Mouse (Mus musculus) kidney, adult 8-10 months (tissue): ENCODE results near the gene Olfr631.
"Not testable (repeated sequence)": the region's sequence is repeated elsewhere in the genome, so short reads cannot be mapped to it uniquely, and the experiment has no call there.

Experiments
- DNase-seq, 2 experiments: peaks; one replicate each; pipeline ENCODE4 v3.0.0; 2022

The Olfr631 gene

DNA sequence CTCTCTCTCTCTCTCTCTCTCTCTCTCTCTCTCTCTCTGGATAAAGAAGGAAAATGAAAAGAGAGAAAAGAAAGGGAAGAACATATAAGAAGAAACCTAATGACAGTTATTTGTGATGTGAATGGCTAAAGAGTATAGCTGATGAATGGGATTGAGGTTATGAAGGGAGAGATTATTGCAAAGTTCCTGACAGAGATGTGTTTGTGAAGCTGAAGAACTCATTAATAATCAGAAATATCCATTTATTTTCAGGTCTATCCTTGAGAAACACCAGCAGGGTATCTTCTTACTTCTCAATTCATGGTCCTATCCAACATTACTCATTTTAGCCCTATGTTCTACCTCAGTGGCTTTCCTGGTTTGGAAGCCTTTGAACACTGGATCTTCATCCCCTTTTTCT, at the start of gene Olfr631:
TSS of gene Olfr631 (plus strand) at position 301 of the 400 bp plus-strand sequence.
- no peak for DNase-seq

GRCm38 (mm10) chr7:103886152-103886551, 42.5 kb upstream of the Olfr631 start, which contains the start of gene Olfr66:
Gene Olfr66, minus strand, starts transcription at chr7:103886252.
- DNase-seq: no peak

- DNase-seq: no peak
Observed at GRCm38 (mm10) chr7:103894385-103894784, 34.2 kb upstream of the Olfr631 start, which contains the start of gene Olfr64. Gene Olfr64, minus strand, starts transcription at chr7:103894485.

GRCm38 (mm10) chr7:103903187-103903586, 25.4 kb upstream of the Olfr631 start, which contains the start of gene Olfr65:
Gene Olfr65, plus strand, starts transcription at chr7:103903487.
- DNase-seq: no peak

DNA sequence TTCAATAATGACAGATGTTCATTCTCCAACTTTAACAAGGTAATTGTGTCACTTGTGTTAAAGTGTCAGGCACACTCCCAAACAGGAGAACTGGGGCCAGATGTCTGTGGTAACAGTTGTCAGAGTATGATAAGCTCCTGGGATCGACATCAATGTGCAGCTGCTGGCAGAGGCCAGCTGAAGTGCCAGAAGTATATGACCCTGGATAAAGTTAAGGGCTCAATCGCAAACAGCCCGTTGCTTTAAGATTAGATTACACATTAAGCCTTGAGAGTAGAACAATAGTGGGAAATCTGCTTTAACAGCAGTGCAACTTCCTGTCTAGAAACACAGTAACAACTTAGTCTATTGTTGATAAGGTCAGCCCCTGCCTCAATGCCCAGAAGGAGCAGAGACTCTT, 18.6 kb upstream of the Olfr631 start:
- no peak for DNase-seq

- DNase-seq: no peak
Observed at GRCm38 (mm10) chr7:103912969-103913511, 15.6 kb upstream of the Olfr631 start.

- DNase-seq: no peak
Observed at GRCm38 (mm10) chr7:103915338-103915737, 13.3 kb upstream of the Olfr631 start.

GRCm38 (mm10) chr7:103934264-103934663, 5.6 kb downstream of the Olfr631 start, which contains the start of gene Olfr632:
Gene Olfr632, plus strand, starts transcription at chr7:103934347.
- no peak for DNase-seq

DNA sequence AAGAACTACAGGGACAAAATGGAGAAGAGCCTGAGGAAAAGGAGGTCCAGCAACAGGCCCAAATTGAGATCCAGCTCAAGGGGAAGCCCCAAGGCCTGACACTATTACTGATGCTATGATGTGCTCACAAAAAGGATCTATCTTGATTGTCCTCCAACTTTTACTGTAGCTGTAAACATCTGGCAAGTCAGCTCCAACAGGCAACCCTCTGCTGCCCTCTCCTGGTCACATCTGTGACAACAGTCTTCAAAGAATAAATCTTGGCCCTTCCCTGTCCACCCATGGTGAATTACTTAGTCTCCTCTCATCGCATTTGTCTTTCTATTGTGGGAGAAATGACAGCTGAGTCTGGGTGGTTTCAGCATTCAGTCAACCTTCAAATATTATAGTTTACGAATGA, 14.1 kb downstream of the Olfr631 start:
- DNase-seq: peak; percentile 2 to 36

DNA sequence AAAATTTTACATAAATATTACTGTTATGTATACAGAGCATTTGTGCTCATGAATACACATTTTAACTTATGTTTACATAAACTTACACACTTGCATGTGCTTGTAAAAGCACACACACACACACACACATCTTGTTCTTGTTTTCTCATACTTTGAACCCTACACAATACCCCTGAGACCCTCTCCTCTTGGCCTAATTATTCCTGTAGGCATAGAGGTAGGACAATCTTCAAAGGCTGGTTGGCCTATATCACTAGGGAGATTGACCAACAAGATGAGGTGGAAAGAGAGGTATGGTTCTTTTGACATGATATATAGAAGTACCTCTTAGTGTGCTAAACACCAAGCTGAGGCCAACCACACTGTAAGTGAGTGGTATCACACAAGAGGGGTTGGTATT, 15.5 kb downstream of the Olfr631 start, which contains the start of gene Olfr633:
TSS of gene Olfr633 (plus strand) at position 301 of the 400 bp plus-strand sequence.
- no peak for DNase-seq

DNA sequence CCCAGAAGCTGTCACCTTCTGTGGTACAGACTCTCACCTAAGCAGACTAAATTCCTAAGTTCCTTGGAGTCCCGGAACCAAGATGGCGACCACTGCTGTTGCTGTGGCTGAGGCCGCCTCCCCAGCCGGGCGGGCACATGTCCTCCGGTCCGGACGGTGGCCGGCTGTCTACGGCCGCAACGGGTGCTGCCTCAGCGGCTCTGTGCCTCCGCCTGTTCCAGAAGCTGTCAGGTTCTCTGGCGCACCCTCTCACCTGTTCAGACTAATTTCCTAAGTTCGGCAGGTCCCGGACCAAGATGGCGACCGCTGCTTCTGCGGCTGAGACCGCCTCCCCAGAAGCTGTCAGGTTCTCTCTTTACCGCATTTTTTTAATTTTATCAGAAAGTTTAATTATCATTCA, 38.2 kb downstream of the Olfr631 start:
- not testable (repeated sequence) for DNase-seq

DNA sequence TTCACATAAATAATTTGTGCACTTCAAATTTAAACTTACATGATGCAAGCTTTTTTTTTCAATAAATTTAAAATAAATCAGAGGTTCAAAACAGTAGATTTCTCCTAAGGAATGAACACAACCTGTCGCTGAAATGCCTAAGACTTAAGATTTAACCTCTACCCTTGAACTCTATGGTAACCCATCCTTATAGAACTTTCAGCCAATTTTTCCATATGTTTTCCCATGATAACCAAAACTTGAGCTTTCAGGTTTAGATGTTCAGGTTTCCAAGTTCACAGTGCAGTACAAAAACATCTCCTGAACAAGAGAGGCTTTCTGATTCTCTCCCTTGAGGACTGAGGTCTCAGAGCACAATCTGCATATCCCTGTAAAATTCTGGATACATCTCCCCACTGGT, 42.2 kb downstream of the Olfr631 start, which contains the start of gene Olfr635:
TSS of gene Olfr635 (plus strand) at position 301 of the 400 bp plus-strand sequence.
- no peak for DNase-seq

GRCm38 (mm10) chr7:103971782-103972181, 43.2 kb downstream of the Olfr631 start:
- DNase-seq: no peak
